ENCODE assay signal across 16 mouse cellular contexts in genomic region chr2:157861273-157861944, GRCm38 (mm10). TPM values are rescaled to one million over a fixed set of nuclear protein-coding genes. Genes with fewer than 3 reads are reported as not detected.
DNase-seq lines count a peak whose midpoint lies in the region; ATAC-seq and TF ChIP-seq lines count a peak whose summit lies in the region.
"Had no signal": no experiment of that assay in that cellular context is flagged by ENCODE, and none has a peak within 500 bp of the region (broad histone marks: within the 10 kb centered on the region; RNA-seq: fewer than 3 reads in every experiment).

No protein-coding gene starts in this region.

- no peaks in the 10 kb centered on the region for H3K27me3 ChIP-seq in liver, embryonic 12.5 days (replicated peaks)
- H3K27me3 ChIP-seq in liver, postnatal 0 days (ENCODE audit: insufficient read depth, low read length), result no peaks in the 10 kb centered on the region
- H3K27me3 ChIP-seq in limb, embryonic 14.5 days (ENCODE audit: control insufficient read depth, insufficient read depth, low read length), result no peaks in the 10 kb centered on the region
- H3K27me3 ChIP-seq in neural tube, embryonic 14.5 days (ENCODE audit: control insufficient read depth, insufficient read depth, low read length), result no peaks in the 10 kb centered on the region
- H3K27me3 ChIP-seq: liver, embryonic 15.5 days had no signal

- no peaks in the 10 kb centered on the region for H3K36me3 ChIP-seq in liver, embryonic 12.5 days
- no peaks in the 10 kb centered on the region for H3K36me3 ChIP-seq in liver, postnatal 0 days (replicated peaks; ENCODE audit: insufficient read depth, low read length)
- H3K36me3 ChIP-seq in limb, embryonic 14.5 days (ENCODE audit: control insufficient read depth, insufficient read depth, low read length), result no peaks in the 10 kb centered on the region
- H3K36me3 ChIP-seq in neural tube, embryonic 14.5 days (ENCODE audit: control insufficient read depth, insufficient read depth, low read length), result no peaks in the 10 kb centered on the region
- H3K36me3 ChIP-seq: liver, embryonic 15.5 days had no signal

- TF ChIP-seq CTCF in liver, postnatal 0 days (IDR thresholded peaks at IDR 0.05; ENCODE audit: low read depth), result no peak

- peak; percentile 70 for ATAC-seq in liver, embryonic 12.5 days
- no peak for ATAC-seq in liver, postnatal 0 days
- no peak for ATAC-seq in limb, embryonic 14.5 days (ENCODE audit: low FRiP score, low read depth)
- ATAC-seq in neural tube, embryonic 14.5 days (ENCODE audit: low read depth), result no peak
- ATAC-seq: CD4-positive, CD25-positive, alpha-beta regulatory T cell, adult 4 months had no signal

- 43% methylated on average over 10 of the region's 10 CpGs for WGBS in liver, embryonic 12.5 days (ENCODE audit: insufficient replicate concordance)
- WGBS in liver, postnatal 0 days (ENCODE audit: insufficient replicate concordance), result 70% methylated on average over 10 of the region's 10 CpGs
- WGBS in limb, embryonic 14.5 days, result 63% methylated on average over 10 of the region's 10 CpGs
- WGBS in neural tube, embryonic 14.5 days, result 65% methylated on average over 10 of the region's 10 CpGs

- H3K4me3 ChIP-seq in liver, embryonic 12.5 days, result no peak overlapping the region
- H3K4me3 ChIP-seq in liver, postnatal 0 days (ENCODE audit: low read depth, low read length), result no peak overlapping the region
- no peak overlapping the region for H3K4me3 ChIP-seq in limb, embryonic 14.5 days (replicated peaks; ENCODE audit: low read length)
- no peak overlapping the region for H3K4me3 ChIP-seq in neural tube, embryonic 14.5 days (ENCODE audit: low read depth, low read length)
- H3K4me3 ChIP-seq: liver, embryonic 15.5 days; myocyte had no signal

- H3K27ac ChIP-seq in liver, embryonic 12.5 days, result no peak overlapping the region
- no peak overlapping the region for H3K27ac ChIP-seq in liver, postnatal 0 days (ENCODE audit: low read depth)
- no peak overlapping the region for H3K27ac ChIP-seq in limb, embryonic 14.5 days (replicated peaks; ENCODE audit: low read depth, low read length)
- peak overlapping the region; percentile 23 for H3K27ac ChIP-seq in neural tube, embryonic 14.5 days (ENCODE audit: low read depth, low read length)
- H3K27ac ChIP-seq: liver, embryonic 15.5 days had no signal

- no peak overlapping the region for H3K9ac ChIP-seq in liver, embryonic 12.5 days
- no peak overlapping the region for H3K9ac ChIP-seq in liver, postnatal 0 days (replicated peaks)
- H3K9ac ChIP-seq in limb, embryonic 14.5 days (ENCODE audit: low read depth, low read length, severe bottlenecking), result peak overlapping the region; percentile 7; the same call in 1 of the 2 replicates
- H3K9ac ChIP-seq in neural tube, embryonic 14.5 days (replicated peaks; ENCODE audit: low read depth, low read length), result no peak overlapping the region; the same call in 1 of the 2 replicates
- H3K9ac ChIP-seq: liver, embryonic 15.5 days had no signal

- peaks cover 21% of the 10 kb centered on the region for H3K4me1 ChIP-seq in liver, embryonic 12.5 days
- no peaks in the 10 kb centered on the region; the same call in 1 of the 2 replicates for H3K4me1 ChIP-seq in liver, postnatal 0 days (ENCODE audit: insufficient read depth)
- peaks cover 3% of the 10 kb centered on the region; the same call in 1 of the 2 replicates for H3K4me1 ChIP-seq in limb, embryonic 14.5 days (ENCODE audit: control insufficient read depth, insufficient read depth, low read length)
- peaks cover 21% of the 10 kb centered on the region; the same call in 1 of the 2 replicates for H3K4me1 ChIP-seq in neural tube, embryonic 14.5 days (ENCODE audit: control insufficient read depth, insufficient read depth, low read length)

- no peak for TF ChIP-seq POLR2A in limb, embryonic 14.5 days (IDR thresholded peaks at IDR 0.05; ENCODE audit: borderline replicate concordance, extremely low read depth, insufficient read depth, insufficient read length)

- intact Hi-C loops in heart, postnatal 14 days (cut with DNase I), result no loop called here

- H3K4me2 ChIP-seq in liver, embryonic 12.5 days, result no peak overlapping the region
- no peak overlapping the region for H3K4me2 ChIP-seq in liver, postnatal 0 days (ENCODE audit: low read depth, low read length)
- no peak overlapping the region for H3K4me2 ChIP-seq in limb, embryonic 14.5 days (replicated peaks; ENCODE audit: low read depth, low read length, severe bottlenecking)
- no peak overlapping the region for H3K4me2 ChIP-seq in neural tube, embryonic 14.5 days (ENCODE audit: low read depth, low read length)
- H3K4me2 ChIP-seq: liver, embryonic 15.5 days had no signal

- DNase-seq in heart, adult 18-20 months, result peak; percentile 30 to 50
- no peak for DNase-seq in heart, postnatal 14 days
- DNase-seq in liver, postnatal 0 days, result no peak
- no peak for DNase-seq in limb, embryonic 14.5 days (ENCODE audit: low spot score)
- DNase-seq in frontal cortex, postnatal 25 days (ENCODE audit: low spot score in 2 of 2), result no peak
- DNase-seq: adrenal gland, postnatal 36 days; cerebellum, adult 11-12 months; embryo, embryonic 11 days; kidney, adult 2 months; lung, postnatal 36 days; right cerebral cortex, postnatal 25 days had no signal

- H3K9me3 ChIP-seq in liver, embryonic 12.5 days (replicated peaks), result no peaks in the 10 kb centered on the region
- no peaks in the 10 kb centered on the region for H3K9me3 ChIP-seq in liver, postnatal 0 days (ENCODE audit: low read length)
- no peaks in the 10 kb centered on the region for H3K9me3 ChIP-seq in limb, embryonic 14.5 days (ENCODE audit: control insufficient read depth, low read length)
- H3K9me3 ChIP-seq in neural tube, embryonic 14.5 days (ENCODE audit: control insufficient read depth, low read length), result no peaks in the 10 kb centered on the region
- H3K9me3 ChIP-seq: liver, embryonic 15.5 days had no signal

- no peak for TF ChIP-seq EP300 in liver, postnatal 0 days (IDR thresholded peaks at IDR 0.05; ENCODE audit: low read depth)

RNA-seq across cellular contexts. Expression of gene Vstm2l, which starts 53.0 kb away (rescaled TPM):
- total RNA-seq in heart, adult 18-20 months (2021), result under 1 TPM; 0.33 to 0.52 TPM
- total RNA-seq in heart, postnatal 14 days (2021), result not detected
- polyA plus RNA-seq in liver, embryonic 12.5 days (2016; fragmentation: Nextera tagmentation; extraction: Ambion mirVana), result not detected in 2 replicates
- polyA plus RNA-seq in liver, postnatal 0 days (2015; fragmentation: Nextera tagmentation; extraction: Ambion mirVana), result not detected in 2 replicates
- polyA plus RNA-seq in limb, embryonic 14.5 days (2012; rRNA removed), result 0.83 and 1.1 TPM in 2 replicates
- polyA plus RNA-seq in limb, embryonic 14.5 days (2014; fragmentation: Nextera tagmentation; extraction: Ambion mirVana), result not detected in 2 replicates
- 46.5 and 60.0 TPM in 2 replicates for polyA plus RNA-seq in neural tube, embryonic 14.5 days (2014; fragmentation: Nextera tagmentation; extraction: Ambion mirVana)
- polyA plus RNA-seq: CD4-positive, CD25-positive, alpha-beta regulatory T cell, adult 4 months; liver, embryonic 15.5 days; myocyte had no signal

Comparison
In these comparisons a context has a peak if more than half of its experiments do, and no peak if none do; other contexts are left out.
1. DNase-seq: peak in heart, adult 18-20 months (2 of 2); none in heart, postnatal 14 days (0 of 2), liver, postnatal 0 days (single experiment), limb, embryonic 14.5 days (single experiment) and frontal cortex, postnatal 25 days (0 of 2).
2. RNA of gene Vstm2l, which starts 53.0 kb away (polyA plus RNA-seq): 46.5 to 60.0 TPM in neural tube, embryonic 14.5 days; 0.83 to 1.1 TPM in limb, embryonic 14.5 days, not detected in liver, embryonic 12.5 days and not detected in liver, postnatal 0 days; every median in the first group is over 10 times any median in the second.